In the genomic region with DNA sequence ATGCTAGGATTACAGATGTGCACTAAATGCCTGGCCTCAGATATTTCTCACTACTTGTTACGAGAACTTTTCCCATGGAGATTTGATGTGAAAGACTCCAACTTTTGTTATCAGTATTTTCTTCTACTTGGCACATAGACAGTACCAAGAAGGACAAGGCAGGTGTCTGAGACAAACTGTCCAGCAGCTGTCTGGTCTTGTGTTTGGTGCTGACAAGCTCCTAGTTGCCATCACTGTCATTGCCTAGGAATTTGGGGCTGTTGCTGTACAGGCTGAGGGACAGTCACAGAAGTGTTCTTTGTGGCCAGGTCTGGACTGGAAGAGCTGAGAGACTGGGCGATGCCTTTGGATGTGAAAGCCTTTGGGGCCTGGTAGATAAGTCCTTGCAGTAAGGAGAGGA, we compare ENCODE assay signal across 20 mouse cellular contexts.
"Had no signal": no experiment of that assay in that cellular context is flagged by ENCODE, and none has a peak within 500 bp of the region (broad histone marks: within the 10 kb centered on the region; RNA-seq: fewer than 3 reads in every experiment).

No protein-coding gene starts in this region.

- H3K27me3 ChIP-seq: lung, embryonic 15.5 days; megakaryocyte, embryonic 14.5 days; midbrain, embryonic 13.5 days; midbrain, embryonic 15.5 days; neural tube, embryonic 13.5 days; neural tube, embryonic 15.5 days had no signal

- H3K4me3 ChIP-seq: lung, embryonic 15.5 days; megakaryocyte, embryonic 14.5 days; midbrain, embryonic 13.5 days; midbrain, embryonic 15.5 days; neural tube, embryonic 13.5 days; neural tube, embryonic 15.5 days had no signal

- H3K4me2 ChIP-seq: lung, embryonic 15.5 days; midbrain, embryonic 11.5 days; midbrain, embryonic 13.5 days; midbrain, embryonic 15.5 days; neural tube, embryonic 13.5 days; neural tube, embryonic 15.5 days had no signal

- ATAC-seq: midbrain, embryonic 13.5 days; midbrain, embryonic 15.5 days had no signal

- DNase-seq: lung, adult 2 months; lung, postnatal 14 days; lung, postnatal 36 days; retina, postnatal 1 day; right cerebral cortex, adult 18-20 months; right cerebral cortex, postnatal 25 days; right cerebral cortex, postnatal 4 days; spleen, adult 18-20 months; thymus, adult 18-20 months; thymus, postnatal 14 days; thymus, postnatal 36 days had no signal

- H3K27ac ChIP-seq: liver, embryonic 14.5 days; lung, embryonic 15.5 days; macrophage; midbrain, embryonic 13.5 days; midbrain, embryonic 15.5 days; neural tube, embryonic 13.5 days; neural tube, embryonic 15.5 days had no signal

- H3K9me3 ChIP-seq: lung, embryonic 15.5 days; megakaryocyte, embryonic 14.5 days; midbrain, embryonic 13.5 days; midbrain, embryonic 15.5 days; neural tube, embryonic 13.5 days; neural tube, embryonic 15.5 days had no signal

- H3K9ac ChIP-seq: liver, embryonic 14.5 days; lung, embryonic 15.5 days; midbrain, embryonic 13.5 days; midbrain, embryonic 15.5 days; neural tube, embryonic 13.5 days; neural tube, embryonic 15.5 days had no signal

- H3K4me1 ChIP-seq: midbrain, embryonic 15.5 days had no signal
